Comparison of ENCODE assay signal across 35 mouse cellular contexts in genomic region chr7:28850642-28851041, GRCm38 (mm10). TPM values are rescaled to one million over a fixed set of nuclear protein-coding genes. Genes with fewer than 3 reads are reported as not detected.
A peak's percentile ranks its signal among the peaks of the same experiment; 100 is the strongest.
DNase-seq lines count a peak whose midpoint lies in the region; ATAC-seq and TF ChIP-seq lines count a peak whose summit lies in the region.
"Had no signal": no experiment of that assay in that cellular context is flagged by ENCODE, and none has a peak within 500 bp of the region (broad histone marks: within the 10 kb centered on the region; RNA-seq: fewer than 3 reads in every experiment).

No protein-coding gene starts in this region.

- H3K36me3 ChIP-seq in kidney, embryonic 15.5 days = no peaks in the 10 kb centered on the region
- H3K36me3 ChIP-seq in intestine, postnatal 0 days (ENCODE audit: control insufficient read depth, insufficient read depth) = no peaks in the 10 kb centered on the region
- no peaks in the 10 kb centered on the region for H3K36me3 ChIP-seq in stomach, embryonic 14.5 days (ENCODE audit: control insufficient read depth, insufficient read depth, low read length)
- H3K36me3 ChIP-seq: heart, embryonic 12.5 days; liver, embryonic 12.5 days; midbrain, embryonic 12.5 days; neural tube, embryonic 12.5 days had no signal

- no peaks in the 10 kb centered on the region for H3K9me3 ChIP-seq in kidney, embryonic 15.5 days (replicated peaks)
- H3K9me3 ChIP-seq in intestine, postnatal 0 days (ENCODE audit: control insufficient read depth) = no peaks in the 10 kb centered on the region
- H3K9me3 ChIP-seq in stomach, embryonic 14.5 days (ENCODE audit: control insufficient read depth, low read depth, low read length) = no peaks in the 10 kb centered on the region
- H3K9me3 ChIP-seq: heart, embryonic 12.5 days; liver, embryonic 12.5 days; midbrain, embryonic 12.5 days; neural tube, embryonic 12.5 days had no signal

- TF ChIP-seq CTCF in intestine, postnatal 0 days (IDR thresholded peaks at IDR 0.05; ENCODE audit: low read depth) = no peak

- H3K27me3 ChIP-seq in kidney, embryonic 15.5 days = no peaks in the 10 kb centered on the region
- no peaks in the 10 kb centered on the region for H3K27me3 ChIP-seq in intestine, postnatal 0 days (replicated peaks; ENCODE audit: control insufficient read depth, insufficient read depth, low read length)
- no peaks in the 10 kb centered on the region for H3K27me3 ChIP-seq in stomach, embryonic 14.5 days (ENCODE audit: control insufficient read depth, insufficient read depth, low read length)
- H3K27me3 ChIP-seq: midbrain, embryonic 12.5 days; neural tube, embryonic 12.5 days; Patski had no signal

- H3K9ac ChIP-seq in kidney, embryonic 15.5 days = no peak overlapping the region
- H3K9ac ChIP-seq in intestine, postnatal 0 days (ENCODE audit: low read depth, low read length) = no peak overlapping the region
- H3K9ac ChIP-seq in stomach, embryonic 14.5 days (replicated peaks; ENCODE audit: low read depth, low read length) = no peak overlapping the region
- H3K9ac ChIP-seq: heart, embryonic 12.5 days; hindbrain, embryonic 14.5 days; liver, embryonic 12.5 days; liver, postnatal 0 days; midbrain, embryonic 12.5 days; neural tube, embryonic 12.5 days had no signal

- peaks cover 8% of the 10 kb centered on the region; the same call in 1 of the 2 replicates for H3K4me1 ChIP-seq in kidney, embryonic 15.5 days
- H3K4me1 ChIP-seq in intestine, postnatal 0 days (replicated peaks; ENCODE audit: control insufficient read depth, insufficient read depth, low read length) = no peaks in the 10 kb centered on the region; the same call in none of the 2 replicates
- H3K4me1 ChIP-seq in stomach, embryonic 14.5 days (ENCODE audit: control insufficient read depth, insufficient read depth, low read length) = no peaks in the 10 kb centered on the region
- H3K4me1 ChIP-seq: heart, embryonic 12.5 days; midbrain, embryonic 12.5 days; neural tube, embryonic 12.5 days had no signal

- no peak for DNase-seq in kidney, postnatal 25 days
- DNase-seq in spleen, postnatal 10 days (ENCODE audit: low spot score in 2 of 2) = no peak
- DNase-seq in heart, adult 8-10 months (ENCODE audit: low spot score) = no peak
- DNase-seq: adrenal gland, postnatal 25 days; cerebellum, adult 11-12 months; cerebellum, adult 9-11 months; gastrocnemius, adult 2 months; gastrocnemius, postnatal 36 days; heart, adult 18-20 months; heart, postnatal 4 days; kidney, adult 9 months; kidney, postnatal 36 days; left cerebral cortex, postnatal 4 days; liver, postnatal 0 days; lung, postnatal 36 days; right cerebral cortex, adult 18-20 months; thymus, adult 18-20 months; thymus, postnatal 25 days had no signal

- no peak for ATAC-seq in kidney, embryonic 15.5 days (replicated peaks; ENCODE audit: low FRiP score)
- no peak for ATAC-seq in intestine, postnatal 0 days
- ATAC-seq in stomach, embryonic 14.5 days (ENCODE audit: insufficient number of reproducible peaks, insufficient read depth, low FRiP score, low read depth) = no peak
- no peak for ATAC-seq in megakaryocyte progenitor cell, adult 5-6 weeks (replicated peaks; ENCODE audit: poor library complexity)
- ATAC-seq: forebrain, embryonic 16.5 days; inflammation-experienced regulatory T-cells, adult 6 months; liver, embryonic 12.5 days; liver, postnatal 0 days had no signal

- H3K4me2 ChIP-seq in kidney, embryonic 15.5 days = no peak overlapping the region
- peak overlapping the region; percentile 21 for H3K4me2 ChIP-seq in intestine, postnatal 0 days (replicated peaks; ENCODE audit: low read depth)
- no peak overlapping the region for H3K4me2 ChIP-seq in stomach, embryonic 14.5 days (replicated peaks; ENCODE audit: low read depth, low read length)
- H3K4me2 ChIP-seq: heart, embryonic 12.5 days; hindbrain, embryonic 14.5 days; liver, embryonic 12.5 days; midbrain, embryonic 12.5 days; neural tube, embryonic 12.5 days had no signal

- H3K27ac ChIP-seq in kidney, embryonic 15.5 days = 0 out of 2 replicates have a peak overlapping the region, but pooled peaks have one; percentile 29
- no peak overlapping the region for H3K27ac ChIP-seq in intestine, postnatal 0 days (ENCODE audit: low read depth, low read length)
- H3K27ac ChIP-seq in stomach, embryonic 14.5 days (ENCODE audit: low read length) = peak overlapping the region; percentile 3; the same call in 1 of the 2 replicates
- H3K27ac ChIP-seq: hindbrain, embryonic 14.5 days; layer of hippocampus, adult 2 months; liver, embryonic 12.5 days; midbrain, embryonic 12.5 days; neural tube, embryonic 12.5 days had no signal

- 67% methylated on average over 4 of the region's 4 CpGs for WGBS in kidney, embryonic 15.5 days
- 65% methylated on average over 4 of the region's 4 CpGs for WGBS in intestine, postnatal 0 days
- 77% methylated on average over 4 of the region's 4 CpGs for WGBS in stomach, embryonic 14.5 days

- no peak overlapping the region for H3K4me3 ChIP-seq in kidney, embryonic 15.5 days (replicated peaks)
- H3K4me3 ChIP-seq in intestine, postnatal 0 days (ENCODE audit: low read depth, low read length) = no peak overlapping the region
- no peak overlapping the region for H3K4me3 ChIP-seq in stomach, embryonic 14.5 days (ENCODE audit: low read depth, low read length)
- H3K4me3 ChIP-seq: gastrocnemius, adult 2 months; heart, embryonic 12.5 days; layer of hippocampus, adult 2 months; liver, embryonic 12.5 days; megakaryocyte, embryonic 14.5 days; midbrain, embryonic 12.5 days; myocyte; neural tube, embryonic 12.5 days had no signal

RNA-seq across cellular contexts. Expression of gene Lgals7, which starts 13.0 kb away (rescaled TPM):
- 1.9 and 3.1 TPM in 2 replicates for polyA plus RNA-seq in kidney, embryonic 15.5 days (2015; fragmentation: Nextera tagmentation; extraction: Ambion mirVana)
- polyA plus RNA-seq in intestine, postnatal 0 days (2015; fragmentation: Nextera tagmentation; extraction: Ambion mirVana) = 1.0 and 2.0 TPM in 2 replicates
- polyA plus RNA-seq in stomach, embryonic 14.5 days (2014; fragmentation: Nextera tagmentation; extraction: Ambion mirVana) = 1.4 and 1.5 TPM in 2 replicates
- 1 to 10 TPM in 1 of 4 experiments, not detected in 3; 1.3 TPM for total RNA-seq in heart, adult 8-10 months (2022)
- total RNA-seq in megakaryocyte progenitor cell, adult 5-6 weeks (2015) = 0.52 TPM in 1 of 2 replicates, not detected in the other
- total RNA-seq in megakaryocyte progenitor cell, adult 5-6 weeks (2017) = not detected in 2 replicates
- total RNA-seq: adrenal gland, postnatal 25 days; gastrocnemius, adult 2 months; gastrocnemius, postnatal 36 days; layer of hippocampus, adult 2 months; layer of hippocampus, postnatal 25 days; left cerebral cortex, adult 8-10 months had no signal
- polyA plus RNA-seq: liver, embryonic 12.5 days had no signal

RNA-seq across cellular contexts. Expression of gene Lgals4, which starts 17.0 kb away (rescaled TPM):
- 12.0 and 32.1 TPM in 2 replicates for polyA plus RNA-seq in kidney, embryonic 15.5 days (2015; fragmentation: Nextera tagmentation; extraction: Ambion mirVana)
- 2,376 and 2,464 TPM in 2 replicates for polyA plus RNA-seq in intestine, postnatal 0 days (2015; fragmentation: Nextera tagmentation; extraction: Ambion mirVana)
- 127 and 140 TPM in 2 replicates for polyA plus RNA-seq in stomach, embryonic 14.5 days (2014; fragmentation: Nextera tagmentation; extraction: Ambion mirVana)
- 10 to 100 TPM; 17.3 to 32.1 (median 24.6) TPM for total RNA-seq in heart, adult 8-10 months (2022)
- total RNA-seq in megakaryocyte progenitor cell, adult 5-6 weeks (2015) = 16.1 and 22.9 TPM in 2 replicates
- 4.3 and 7.0 TPM in 2 replicates for total RNA-seq in megakaryocyte progenitor cell, adult 5-6 weeks (2017)

RNA-seq across cellular contexts. Expression of gene Ech1, which starts 25.6 kb away (rescaled TPM):
- polyA plus RNA-seq in kidney, embryonic 15.5 days (2015; fragmentation: Nextera tagmentation; extraction: Ambion mirVana) = 154 and 164 TPM in 2 replicates
- polyA plus RNA-seq in intestine, postnatal 0 days (2015; fragmentation: Nextera tagmentation; extraction: Ambion mirVana) = 402 and 426 TPM in 2 replicates
- 172 and 179 TPM in 2 replicates for polyA plus RNA-seq in stomach, embryonic 14.5 days (2014; fragmentation: Nextera tagmentation; extraction: Ambion mirVana)
- total RNA-seq in heart, adult 8-10 months (2022) = 1,000 to 10,000 TPM; 2,066 to 2,754 (median 2,219) TPM
- 139 and 180 TPM in 2 replicates for total RNA-seq in megakaryocyte progenitor cell, adult 5-6 weeks (2015)
- 93.3 and 110 TPM in 2 replicates for total RNA-seq in megakaryocyte progenitor cell, adult 5-6 weeks (2017)

RNA-seq across cellular contexts. Expression of gene Capn12, which starts 30.6 kb away (rescaled TPM):
- polyA plus RNA-seq in kidney, embryonic 15.5 days (2015; fragmentation: Nextera tagmentation; extraction: Ambion mirVana) = 0.36 and 0.64 TPM in 2 replicates
- polyA plus RNA-seq in intestine, postnatal 0 days (2015; fragmentation: Nextera tagmentation; extraction: Ambion mirVana) = 0.25 and 0.37 TPM in 2 replicates
- 0.67 and 1.1 TPM in 2 replicates for polyA plus RNA-seq in stomach, embryonic 14.5 days (2014; fragmentation: Nextera tagmentation; extraction: Ambion mirVana)
- total RNA-seq in heart, adult 8-10 months (2022) = under 1 TPM; 0.12 to 0.32 (median 0.23) TPM
- not detected in 2 replicates for total RNA-seq in megakaryocyte progenitor cell, adult 5-6 weeks (2015)
- 0.24 TPM in 1 of 2 replicates, not detected in the other for total RNA-seq in megakaryocyte progenitor cell, adult 5-6 weeks (2017)

RNA-seq across cellular contexts. Expression of gene Hnrnpl, which starts 42.3 kb away (rescaled TPM):
- polyA plus RNA-seq in kidney, embryonic 15.5 days (2015; fragmentation: Nextera tagmentation; extraction: Ambion mirVana) = 264 and 265 TPM in 2 replicates
- polyA plus RNA-seq in intestine, postnatal 0 days (2015; fragmentation: Nextera tagmentation; extraction: Ambion mirVana) = 144 and 152 TPM in 2 replicates
- polyA plus RNA-seq in stomach, embryonic 14.5 days (2014; fragmentation: Nextera tagmentation; extraction: Ambion mirVana) = 259 and 266 TPM in 2 replicates
- total RNA-seq in heart, adult 8-10 months (2022) = 100 to 1,000 TPM; 185 to 230 (median 214) TPM
- total RNA-seq in megakaryocyte progenitor cell, adult 5-6 weeks (2015) = 419 and 433 TPM in 2 replicates
- total RNA-seq in megakaryocyte progenitor cell, adult 5-6 weeks (2017) = 342 and 343 TPM in 2 replicates

Comparison
In these comparisons a context has a peak if more than half of its experiments do, and no peak if none do; other contexts are left out.
1. RNA of gene Lgals4, which starts 17.0 kb away (polyA plus RNA-seq): 2,376 to 2,464 TPM in intestine, postnatal 0 days; 127 to 140 TPM in stomach, embryonic 14.5 days and 12.0 to 32.1 TPM in kidney, embryonic 15.5 days; every median in the first group is over 10 times any median in the second.